Mouse (Mus musculus) bone marrow, adult 2 months (tissue): ENCODE results near the gene Prkcz. TPM values are rescaled to one million over a fixed set of nuclear protein-coding genes. Genes with fewer than 3 reads are reported as not detected.

Experiments used
- H3K27ac ChIP-seq: fragments of 200-500 bp; 2 replicates; pipeline ENCODE4 v1.5.1; 2012; ENCODE audit warnings: low read depth, mild to moderate bottlenecking, control low read depth, inconsistent platforms, low read length; ENCODE audit not compliant: control insufficient read depth, poor library complexity, insufficient read depth
- H3K4me1 ChIP-seq: fragments of 200-500 bp; 2 replicates; pipeline ENCODE4 v1.6.1; 2011; ENCODE audit warnings: low read length; ENCODE audit not compliant: control insufficient read depth, insufficient read depth
- H3K4me3 ChIP-seq: fragments of 200-500 bp; replicated peaks from 2 replicates; pipeline ENCODE3; 2011; ENCODE audit warnings: mild to moderate bottlenecking, low read depth, low read length, control low read depth; ENCODE audit not compliant: control insufficient read depth
- CTCF ChIP-seq: fragments of 200-500 bp; IDR thresholded peaks from 2 replicates; pipeline ENCODE4 v1.5.1; 2011; ENCODE audit warnings: low read length, control low read depth; ENCODE audit not compliant: control insufficient read depth, insufficient read depth
- POLR2A ChIP-seq: fragments of 200-500 bp; IDR thresholded peaks from 2 replicates; pipeline ENCODE4 v1.6.1; 2011; ENCODE audit warnings: low read depth, mild to moderate bottlenecking, control low read depth, low read length, borderline replicate concordance; ENCODE audit not compliant: control insufficient read depth
- WGBS: fragments of 180-500 bp; shearing (Covaris S2); methylation state at CpG from one replicate; pipeline ENCODE4 v1.1.7; 2018; 5-methylcytosine and 5-hydroxymethylcytosine counted together
- polyA plus RNA-seq: library from polyadenylated mRNA; stranded (reverse); fragments of >200 nt; gene quantifications from 2 replicates; pipeline ENCODE4 v1.2.4, GENCODE M21; 2011; ENCODE audit warnings: low replicate concordance; ENCODE audit not compliant: missing spikeins, insufficient read depth, insufficient read length

Prkcz gene
- polyA plus RNA-seq, 1 experiment = 1.9 TPM

- no peak overlapping the region for H3K27ac ChIP-seq
- no peak overlapping the region for H3K4me3 ChIP-seq
- H3K4me1 ChIP-seq = no peaks in the 10 kb centered on the region
- 60% methylated on average over 15 of the region's 15 CpGs for WGBS
- no peak for TF ChIP-seq POLR2A
- TF ChIP-seq CTCF = no peak
Observed at GRCm38 (mm10) chr4:155284521-155285379, 76.4 kb downstream of the Prkcz start.

- Histone ChIP-seq H3K27ac (no peak overlapping the region), H3K4me3 (no peak overlapping the region), H3K4me1 (no peaks in the 10 kb centered on the region)
- 37% methylated on average over 9 of the region's 9 CpGs for WGBS
- TF ChIP-seq POLR2A (no peak), CTCF (no peak)
Observed at GRCm38 (mm10) chr4:155283585-155283984, 77.6 kb downstream of the Prkcz start.

- WGBS = 28% methylated on average over 11 of the region's 11 CpGs
- Histone ChIP-seq H3K4me3 (no peak overlapping the region), H3K27ac (no peak overlapping the region), H3K4me1 (no peaks in the 10 kb centered on the region)
- TF ChIP-seq CTCF (no peak), POLR2A (no peak)
Observed at GRCm38 (mm10) chr4:155283001-155283503, 78.1 kb downstream of the Prkcz start.

- 94% methylated on average over 6 of the region's 6 CpGs for WGBS
- no peak overlapping the region for H3K27ac ChIP-seq
- H3K4me1 ChIP-seq = no peaks in the 10 kb centered on the region
- TF ChIP-seq CTCF (no peak), POLR2A (no peak)
- H3K4me3 ChIP-seq = no peak overlapping the region
Observed at GRCm38 (mm10) chr4:155282231-155282630, 78.9 kb downstream of the Prkcz start.

- Histone ChIP-seq H3K4me1 (no peaks in the 10 kb centered on the region), H3K27ac (no peak overlapping the region), H3K4me3 (no peak overlapping the region)
- 60% methylated on average over 8 of the region's 8 CpGs for WGBS
- no peak for TF ChIP-seq POLR2A
- no peak for TF ChIP-seq CTCF
Observed at GRCm38 (mm10) chr4:155281652-155282051, 79.5 kb downstream of the Prkcz start.

- WGBS = 79% methylated on average over 2 of the region's 2 CpGs
- H3K4me1 ChIP-seq = no peaks in the 10 kb centered on the region
- TF ChIP-seq CTCF = no peak
- H3K27ac ChIP-seq = no peak overlapping the region
- no peak overlapping the region for H3K4me3 ChIP-seq
Observed at GRCm38 (mm10) chr4:155281227-155281626, 79.9 kb downstream of the Prkcz start.

GRCm38 (mm10) chr4:155280768-155281121 lies 80.4 kb downstream of the Prkcz start:
- Histone ChIP-seq H3K27ac (no peak overlapping the region), H3K4me3 (no peak overlapping the region), H3K4me1 (no peaks in the 10 kb centered on the region)
- WGBS = 66% methylated on average over 1 of the region's 1 CpGs
- TF ChIP-seq CTCF (no peak), POLR2A (no peak)

- Histone ChIP-seq H3K4me1 (no peaks in the 10 kb centered on the region), H3K4me3 (no peak overlapping the region), H3K27ac (no peak overlapping the region)
- TF ChIP-seq CTCF = no peak
- no peak for TF ChIP-seq POLR2A
- 48% methylated on average over 16 of the region's 16 CpGs for WGBS
Observed at GRCm38 (mm10) chr4:155279926-155280767, 81.0 kb downstream of the Prkcz start.
